Mouse (Mus musculus) megakaryocyte-erythroid progenitor cell, adult 5-6 weeks (primary cell): Measurements from ENCODE around the gene Hes3. TPM values are rescaled to one million over a fixed set of nuclear protein-coding genes. Genes with fewer than 3 reads are reported as not detected.

Experiments
- ATAC-seq: replicated peaks from 2 replicates; pipeline ENCODE4 v1.8.0; 2016; ENCODE audit warnings: mild to moderate bottlenecking, inconsistent platforms; ENCODE audit not compliant: severe bottlenecking, poor library complexity, low FRiP score, low TSS enrichment
- total RNA-seq, 2 experiments: library from RNA; stranded (forward) in 1 of 2; stranded (reverse) in 1 of 2; fragments of 200-1000, 215-1000 nt in 1 of 2; fragments of >200 nt in 1 of 2; fragmentation: Nextera tagmentation in 1 of 2; gene quantifications; 2 replicates each; pipeline ENCODE4 v1.2.3; 2014 to 2017

Gene Hes3
- total RNA-seq, 2 experiments from 2014 or later: not detected

GRCm38 (mm10) chr4:152264867-152265568, 26.4 kb downstream of the Hes3 start:
- no peak for ATAC-seq

- ATAC-seq: no peak
Measured at GRCm38 (mm10) chr4:152264177-152264530, 27.3 kb downstream of the Hes3 start.

- no peak for ATAC-seq
Measured at GRCm38 (mm10) chr4:152263512-152264176, 27.8 kb downstream of the Hes3 start.

- peak; percentile 68 for ATAC-seq
Measured at GRCm38 (mm10) chr4:152263089-152263488, 28.4 kb downstream of the Hes3 start.

- no peak for ATAC-seq
Measured at GRCm38 (mm10) chr4:152262187-152262586, 29.3 kb downstream of the Hes3 start.

GRCm38 (mm10) chr4:152260451-152260850, 31.0 kb downstream of the Hes3 start:
- no peak for ATAC-seq

GRCm38 (mm10) chr4:152257070-152257469, 34.4 kb downstream of the Hes3 start:
- ATAC-seq: peak; percentile 94

GRCm38 (mm10) chr4:152253183-152253759, 38.2 kb downstream of the Hes3 start:
- no peak for ATAC-seq

- no peak for ATAC-seq
Measured at GRCm38 (mm10) chr4:152250615-152251014, 40.8 kb downstream of the Hes3 start.

- no peak for ATAC-seq
Measured at GRCm38 (mm10) chr4:152247195-152247594, 44.3 kb downstream of the Hes3 start.

- no peak for ATAC-seq
Measured at GRCm38 (mm10) chr4:152246011-152246410, 45.5 kb downstream of the Hes3 start.

GRCm38 (mm10) chr4:152244545-152245522, 46.6 kb downstream of the Hes3 start:
- ATAC-seq: no peak

GRCm38 (mm10) chr4:152243969-152244368, 47.5 kb downstream of the Hes3 start:
- no peak for ATAC-seq

- no peak for ATAC-seq
Measured at GRCm38 (mm10) chr4:152243241-152243891, 48.1 kb downstream of the Hes3 start.

GRCm38 (mm10) chr4:152239974-152240373, 51.5 kb downstream of the Hes3 start:
- ATAC-seq: no peak
